Mouse (Mus musculus): ENCODE measurements around the gene Tll1. TPM values are rescaled to one million over a fixed set of nuclear protein-coding genes. Genes with fewer than 3 reads are reported as not detected.

Tll1 gene
- total RNA-seq, 1 experiment: 1.5 TPM

GRCm38 (mm10) chr8:64073396-64073795, 132.7 kb downstream of the Tll1 start:
- TF ChIP-seq MAFK (IDR thresholded peaks at IDR 0.05; ENCODE audit: insufficient read depth, low read depth, low read length) (no peak), ZNF384 (IDR thresholded peaks at IDR 0.05; ENCODE audit: low read depth, low read length) (no peak), ZC3H11A (IDR thresholded peaks at IDR 0.05; ENCODE audit: borderline replicate concordance, low read depth, low read length) (no peak), CHD2 (IDR thresholded peaks at IDR 0.05; ENCODE audit: low read depth, low read length) (no peak), HCFC1 (IDR thresholded peaks at IDR 0.05; ENCODE audit: borderline replicate concordance, insufficient read depth, low read length) (no peak)
- no peak for DNase-seq (ENCODE audit: low read depth, low spot score)
- no peak overlapping the region for H3K27ac ChIP-seq (ENCODE audit: insufficient read depth, low read depth, low read length, poor library complexity, severe bottlenecking)
- H3K9ac ChIP-seq (ENCODE audit: insufficient read depth, low read depth, low read length, poor library complexity, severe bottlenecking): no peak overlapping the region
- H3K9me3 ChIP-seq (ENCODE audit: control insufficient read depth, insufficient read depth, low read depth, low read length): no peaks in the 10 kb centered on the region
- in situ Hi-C loops (cut with MboI; ENCODE audit: low sequenced_read_pairs in 2 of 2, unreplicated experiment in 2 of 2): no loop called here
- no peaks in the 10 kb centered on the region for H3K36me3 ChIP-seq (ENCODE audit: control insufficient read depth, insufficient read depth, low read length, poor library complexity, severe bottlenecking)
- no peak overlapping the region for H3K4me3 ChIP-seq (ENCODE audit: insufficient read depth in 1 of 2, low read depth in 1 of 2, low read length in 2 of 2, poor library complexity in 1 of 2, severe bottlenecking in 1 of 2)
- no peaks in the 10 kb centered on the region for H3K4me1 ChIP-seq (ENCODE audit: control insufficient read depth in 2 of 2, insufficient read depth in 2 of 2, low read length in 2 of 2, poor library complexity in 1 of 2)

- in situ Hi-C loops (cut with MboI; ENCODE audit: low sequenced_read_pairs in 2 of 2, unreplicated experiment in 2 of 2): no loop called here
- no peak for DNase-seq (ENCODE audit: low read depth, low spot score)
- H3K27ac ChIP-seq (ENCODE audit: insufficient read depth, low read depth, low read length, poor library complexity, severe bottlenecking): no peak overlapping the region
- H3K4me1 ChIP-seq (ENCODE audit: control insufficient read depth in 2 of 2, insufficient read depth in 2 of 2, low read length in 2 of 2, poor library complexity in 1 of 2): no peaks in the 10 kb centered on the region
- H3K4me3 ChIP-seq (ENCODE audit: insufficient read depth in 1 of 2, low read depth in 1 of 2, low read length in 2 of 2, poor library complexity in 1 of 2, severe bottlenecking in 1 of 2): no peak overlapping the region
- TF ChIP-seq HCFC1 (IDR thresholded peaks at IDR 0.05; ENCODE audit: borderline replicate concordance, insufficient read depth, low read length): no peak
- no peak for TF ChIP-seq ZNF384 (IDR thresholded peaks at IDR 0.05; ENCODE audit: low read depth, low read length)
- TF ChIP-seq ZC3H11A (IDR thresholded peaks at IDR 0.05; ENCODE audit: borderline replicate concordance, low read depth, low read length): no peak
- TF ChIP-seq MAFK (IDR thresholded peaks at IDR 0.05; ENCODE audit: insufficient read depth, low read depth, low read length): no peak
- TF ChIP-seq CHD2 (IDR thresholded peaks at IDR 0.05; ENCODE audit: low read depth, low read length): no peak
- H3K9me3 ChIP-seq (ENCODE audit: control insufficient read depth, insufficient read depth, low read depth, low read length): no peaks in the 10 kb centered on the region
- no peak overlapping the region for H3K9ac ChIP-seq (ENCODE audit: insufficient read depth, low read depth, low read length, poor library complexity, severe bottlenecking)
- no peaks in the 10 kb centered on the region for H3K36me3 ChIP-seq (ENCODE audit: control insufficient read depth, insufficient read depth, low read length, poor library complexity, severe bottlenecking)
Observed at GRCm38 (mm10) chr8:64059867-64060266, 146.2 kb downstream of the Tll1 start.

DNA sequence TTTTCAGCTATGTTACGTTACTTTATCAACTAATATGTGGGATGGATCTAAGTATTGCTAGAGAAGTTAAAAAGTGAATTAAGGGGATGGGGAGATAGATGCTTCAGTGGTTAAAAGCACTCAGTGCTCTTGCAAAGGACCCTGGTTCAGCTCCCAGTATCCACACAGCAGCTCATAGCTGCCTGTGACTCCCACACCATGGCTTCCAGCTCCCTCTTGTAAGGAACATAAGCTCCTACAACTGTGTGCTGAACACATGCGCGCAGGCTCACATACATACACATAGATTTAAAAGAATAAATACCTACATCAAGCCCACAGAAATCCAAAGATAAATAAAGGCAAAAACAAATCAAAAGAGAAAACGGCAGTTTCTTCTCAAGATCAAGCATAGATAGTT, 148.5 kb downstream of the Tll1 start:
- Histone ChIP-seq H3K9me3 (ENCODE audit: control insufficient read depth, insufficient read depth, low read depth, low read length) (no peaks in the 10 kb centered on the region), H3K4me3 (ENCODE audit: insufficient read depth in 1 of 2, low read depth in 1 of 2, low read length in 2 of 2, poor library complexity in 1 of 2, severe bottlenecking in 1 of 2) (no peak overlapping the region), H3K4me1 (ENCODE audit: control insufficient read depth in 2 of 2, insufficient read depth in 2 of 2, low read length in 2 of 2, poor library complexity in 1 of 2) (no peaks in the 10 kb centered on the region), H3K36me3 (ENCODE audit: control insufficient read depth, insufficient read depth, low read length, poor library complexity, severe bottlenecking) (no peaks in the 10 kb centered on the region), H3K9ac (ENCODE audit: insufficient read depth, low read depth, low read length, poor library complexity, severe bottlenecking) (no peak overlapping the region), H3K27ac (ENCODE audit: insufficient read depth, low read depth, low read length, poor library complexity, severe bottlenecking) (no peak overlapping the region)
- DNase-seq (ENCODE audit: low read depth, low spot score): no peak
- in situ Hi-C loops (cut with MboI; ENCODE audit: low sequenced_read_pairs in 2 of 2, unreplicated experiment in 2 of 2): no loop called here
- no peak for TF ChIP-seq CHD2 (IDR thresholded peaks at IDR 0.05; ENCODE audit: low read depth, low read length)
- TF ChIP-seq ZC3H11A (IDR thresholded peaks at IDR 0.05; ENCODE audit: borderline replicate concordance, low read depth, low read length): no peak
- no peak for TF ChIP-seq HCFC1 (IDR thresholded peaks at IDR 0.05; ENCODE audit: borderline replicate concordance, insufficient read depth, low read length)
- no peak for TF ChIP-seq ZNF384 (IDR thresholded peaks at IDR 0.05; ENCODE audit: low read depth, low read length)
- TF ChIP-seq MAFK (IDR thresholded peaks at IDR 0.05; ENCODE audit: insufficient read depth, low read depth, low read length): no peak

GRCm38 (mm10) chr8:64048556-64048955, 157.5 kb downstream of the Tll1 start:
- H3K4me1 ChIP-seq (ENCODE audit: control insufficient read depth in 2 of 2, insufficient read depth in 2 of 2, low read length in 2 of 2, poor library complexity in 1 of 2): no peaks in the 10 kb centered on the region
- in situ Hi-C loops (cut with MboI; ENCODE audit: low sequenced_read_pairs in 2 of 2, unreplicated experiment in 2 of 2): no loop called here
- no peaks in the 10 kb centered on the region for H3K9me3 ChIP-seq (ENCODE audit: control insufficient read depth, insufficient read depth, low read depth, low read length)
- no peak for DNase-seq (ENCODE audit: low read depth, low spot score)
- H3K9ac ChIP-seq (ENCODE audit: insufficient read depth, low read depth, low read length, poor library complexity, severe bottlenecking): no peak overlapping the region
- H3K27ac ChIP-seq (ENCODE audit: insufficient read depth, low read depth, low read length, poor library complexity, severe bottlenecking): no peak overlapping the region
- TF ChIP-seq CHD2 (IDR thresholded peaks at IDR 0.05; ENCODE audit: low read depth, low read length) (no peak), ZNF384 (IDR thresholded peaks at IDR 0.05; ENCODE audit: low read depth, low read length) (no peak), HCFC1 (IDR thresholded peaks at IDR 0.05; ENCODE audit: borderline replicate concordance, insufficient read depth, low read length) (no peak)
- no peaks in the 10 kb centered on the region for H3K36me3 ChIP-seq (ENCODE audit: control insufficient read depth, insufficient read depth, low read length, poor library complexity, severe bottlenecking)
- H3K4me3 ChIP-seq (ENCODE audit: insufficient read depth in 1 of 2, low read depth in 1 of 2, low read length in 2 of 2, poor library complexity in 1 of 2, severe bottlenecking in 1 of 2): no peak overlapping the region

DNA sequence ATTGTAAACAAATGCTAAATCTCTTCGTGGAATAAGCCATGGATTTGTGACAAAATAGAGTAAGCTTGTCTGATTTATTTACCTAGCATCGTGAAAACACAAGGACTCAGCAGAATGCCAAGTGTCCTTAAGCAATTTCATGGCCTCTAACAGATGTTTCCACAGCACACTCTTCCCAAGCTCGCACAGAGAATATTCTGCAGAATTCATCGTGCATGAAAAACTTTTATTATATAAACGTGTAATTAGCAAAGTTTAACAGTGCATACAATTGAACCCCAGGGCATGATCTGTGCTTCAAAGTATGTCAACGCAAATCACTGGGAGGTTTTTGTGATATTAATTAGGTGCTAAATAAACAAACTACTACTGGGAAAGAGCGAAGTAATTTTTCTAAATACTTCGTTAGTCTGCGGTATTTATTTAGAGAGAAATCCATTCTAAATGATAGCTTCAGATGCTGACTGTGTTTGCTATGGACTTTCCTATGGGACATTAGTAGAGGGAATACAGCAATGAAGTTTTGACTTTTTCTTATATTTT, 158.0 kb downstream of the Tll1 start:
- Histone ChIP-seq H3K9ac (ENCODE audit: insufficient read depth, low read depth, low read length, poor library complexity, severe bottlenecking) (no peak overlapping the region), H3K4me3 (ENCODE audit: insufficient read depth in 1 of 2, low read depth in 1 of 2, low read length in 2 of 2, poor library complexity in 1 of 2, severe bottlenecking in 1 of 2) (no peak overlapping the region), H3K27ac (ENCODE audit: insufficient read depth, low read depth, low read length, poor library complexity, severe bottlenecking) (no peak overlapping the region), H3K36me3 (ENCODE audit: control insufficient read depth, insufficient read depth, low read length, poor library complexity, severe bottlenecking) (no peaks in the 10 kb centered on the region), H3K4me1 (ENCODE audit: control insufficient read depth in 2 of 2, insufficient read depth in 2 of 2, low read length in 2 of 2, poor library complexity in 1 of 2) (no peaks in the 10 kb centered on the region), H3K9me3 (ENCODE audit: control insufficient read depth, insufficient read depth, low read depth, low read length) (no peaks in the 10 kb centered on the region)
- in situ Hi-C loops (cut with MboI; ENCODE audit: low sequenced_read_pairs in 2 of 2, unreplicated experiment in 2 of 2): no loop called here
- no peak for DNase-seq (ENCODE audit: low read depth, low spot score)
- no peak for TF ChIP-seq HCFC1 (IDR thresholded peaks at IDR 0.05; ENCODE audit: borderline replicate concordance, insufficient read depth, low read length)
- TF ChIP-seq ZNF384 (IDR thresholded peaks at IDR 0.05; ENCODE audit: low read depth, low read length): no peak
- no peak for TF ChIP-seq CHD2 (IDR thresholded peaks at IDR 0.05; ENCODE audit: low read depth, low read length)
- TF ChIP-seq MAFK (IDR thresholded peaks at IDR 0.05; ENCODE audit: insufficient read depth, low read depth, low read length): no peak
- no peak for TF ChIP-seq ZC3H11A (IDR thresholded peaks at IDR 0.05; ENCODE audit: borderline replicate concordance, low read depth, low read length)
